Mouse (Mus musculus) liver, embryonic 16.5 days (tissue): Measurements from ENCODE around the gene Bcl7b. TPM values are rescaled to one million over a fixed set of nuclear protein-coding genes. Genes with fewer than 3 reads are reported as not detected.

ENCODE experiments used
- ATAC-seq: fragments of 200-750 bp; cut with Nextera tagmentation; 2 replicates; pipeline ENCODE4 v1.8.0; 2017; ENCODE audit warnings: low read depth, mild to moderate bottlenecking, moderate number of reproducible peaks, moderate library complexity
- H3K27ac ChIP-seq: fragments of 300-500 bp; sonication (generic); 2 replicates; pipeline ENCODE4 v1.5.1; 2014; ENCODE audit warnings: mild to moderate bottlenecking, low read length
- H3K27me3 ChIP-seq: fragments of 300-500 bp; sonication (generic); 2 replicates; pipeline ENCODE4 v1.6.1; 2014; ENCODE audit warnings: low read depth, low read length, mixed read lengths; ENCODE audit not compliant: control insufficient read depth, insufficient read depth
- H3K36me3 ChIP-seq: fragments of 300-500 bp; sonication (generic); 2 replicates; pipeline ENCODE4 v1.6.1; 2014; ENCODE audit warnings: mild to moderate bottlenecking; ENCODE audit not compliant: control insufficient read depth, insufficient read depth
- H3K4me1 ChIP-seq: fragments of 300-500 bp; sonication (generic); 2 replicates; pipeline ENCODE4 v1.6.1; 2014; ENCODE audit warnings: low read depth, low read length, mixed read lengths; ENCODE audit not compliant: control insufficient read depth
- H3K4me2 ChIP-seq: fragments of 300-500 bp; sonication (generic); 2 replicates; pipeline ENCODE4 v1.6.1; 2014; ENCODE audit warnings: low read depth, low read length, mixed read lengths
- H3K4me3 ChIP-seq: fragments of 300-500 bp; sonication (generic); 2 replicates; pipeline ENCODE4 v1.5.1; 2014; ENCODE audit warnings: low read depth, mild to moderate bottlenecking, low read length
- H3K9ac ChIP-seq: fragments of 300-500 bp; sonication (generic); 2 replicates; pipeline ENCODE4 v1.6.1; 2014; ENCODE audit warnings: low read depth, low read length
- H3K9me3 ChIP-seq: fragments of 300-500 bp; sonication (generic); replicated peaks from 2 replicates; pipeline ENCODE4 v1.6.1; 2016; ENCODE audit warnings: low read length; ENCODE audit not compliant: control insufficient read depth
- WGBS: fragments of 180-500 bp; shearing (Covaris S2); extraction: QIAGEN DNeasy Blood & Tissue Kit; methylation state at CpG from one replicate; pipeline ENCODE4 v1.1.7; 2014; ENCODE audit not compliant: insufficient replicate concordance; 5-methylcytosine and 5-hydroxymethylcytosine counted together
- polyA plus RNA-seq: library from polyadenylated mRNA; unstranded; fragments of >200 nt; fragmentation: Nextera tagmentation; extraction: Ambion mirVana; gene quantifications from 2 replicates; pipeline ENCODE4 v1.2.1, GENCODE M21; 2015

Gene Bcl7b
- polyA plus RNA-seq, 1 experiment from 2014 or later = 24.8 TPM

DNA sequence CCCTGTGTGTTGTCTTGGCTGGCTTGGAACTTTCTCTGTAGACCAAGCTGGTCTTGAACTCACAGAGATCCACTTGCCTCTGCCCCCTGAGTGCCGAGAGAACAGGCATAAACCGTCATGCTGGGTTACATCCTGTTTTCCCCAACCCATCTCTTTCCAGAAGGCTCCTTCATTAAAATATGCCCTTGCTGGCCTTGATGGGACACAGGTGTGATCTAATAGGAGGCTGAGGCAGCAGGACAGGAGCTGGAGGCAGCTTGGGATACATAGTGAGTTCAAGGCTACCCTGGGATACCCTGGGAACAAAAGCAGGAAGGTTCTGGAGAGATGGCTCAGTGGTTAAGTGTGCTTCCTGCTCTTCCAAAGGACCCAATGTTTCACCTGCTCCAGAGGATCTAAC is 28.2 kb upstream of the Bcl7b start:
- WGBS = 45% methylated on average over 2 of the region's 2 CpGs
- Histone ChIP-seq H3K9me3 (no peaks in the 10 kb centered on the region), H3K4me1 (no peaks in the 10 kb centered on the region), H3K36me3 (no peaks in the 10 kb centered on the region), H3K27ac (no peak overlapping the region), H3K9ac (no peak overlapping the region), H3K4me2 (no peak overlapping the region), H3K27me3 (no peaks in the 10 kb centered on the region), H3K4me3 (no peak overlapping the region)
- ATAC-seq = no peak

DNA sequence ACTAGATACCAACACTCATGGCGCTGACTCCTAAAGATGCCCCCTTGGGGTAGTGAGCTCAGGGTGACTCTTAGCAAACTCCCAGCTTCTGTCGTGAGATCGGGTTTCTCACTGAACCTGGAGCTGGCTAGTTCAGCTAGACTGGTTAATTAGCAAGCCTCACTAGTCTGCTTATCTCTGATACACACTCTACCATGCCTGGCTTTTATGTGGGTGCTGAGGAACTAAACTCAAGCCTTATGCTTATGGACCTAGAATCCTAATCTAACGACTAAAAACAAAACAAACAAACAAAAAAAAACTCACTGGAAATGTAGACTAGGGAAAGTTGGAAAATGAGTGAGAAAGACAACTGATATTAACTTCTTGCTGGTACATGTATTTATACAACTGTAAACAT is 23.6 kb upstream of the Bcl7b start:
- Histone ChIP-seq H3K27ac (no peak overlapping the region), H3K27me3 (no peaks in the 10 kb centered on the region), H3K4me1 (peaks cover 5% of the 10 kb centered on the region; the same call in 1 of the 2 replicates), H3K4me2 (no peak overlapping the region), H3K9ac (no peak overlapping the region), H3K9me3 (no peaks in the 10 kb centered on the region), H3K36me3 (no peaks in the 10 kb centered on the region), H3K4me3 (no peak overlapping the region)
- 24% methylated on average over 4 of the region's 4 CpGs for WGBS
- ATAC-seq = no peak

DNA sequence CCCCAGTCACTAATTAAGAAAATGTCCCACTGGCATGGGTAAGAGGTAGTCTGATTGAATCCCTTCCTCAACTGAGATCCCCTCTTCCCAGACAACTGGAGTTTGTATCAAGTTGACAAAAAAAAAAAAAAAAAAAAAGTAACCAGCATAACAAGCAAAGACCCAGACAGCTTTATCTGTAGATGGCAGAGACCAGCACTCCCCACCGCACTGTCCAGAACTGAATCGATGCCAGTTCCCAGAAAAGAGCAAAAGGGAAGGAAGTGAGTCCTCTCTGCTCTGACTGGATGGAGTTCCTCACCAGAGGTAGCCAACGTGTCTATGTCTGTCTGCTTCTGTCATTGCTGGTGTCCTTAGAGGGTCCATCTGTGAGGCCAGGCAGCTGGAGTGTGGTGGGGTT is 22.6 kb upstream of the Bcl7b start:
- WGBS = 9% methylated on average over 3 of the region's 3 CpGs
- no peak for ATAC-seq
- H3K4me1 ChIP-seq = peaks cover 8% of the 10 kb centered on the region

GRCm38 (mm10) chr5:135145955-135146354 is 22.1 kb upstream of the Bcl7b start:
- ATAC-seq = no peak
- Histone ChIP-seq H3K4me1 (peaks cover 12% of the 10 kb centered on the region), H3K27me3 (no peaks in the 10 kb centered on the region), H3K9me3 (no peaks in the 10 kb centered on the region), H3K9ac (no peak overlapping the region), H3K4me2 (no peak overlapping the region), H3K4me3 (no peak overlapping the region), H3K27ac (no peak overlapping the region), H3K36me3 (no peaks in the 10 kb centered on the region)

More for the DNA sequence above, 22.6 kb upstream of the Bcl7b start:
- Histone ChIP-seq H3K36me3 (no peaks in the 10 kb centered on the region), H3K4me2 (no peak overlapping the region), H3K27me3 (no peaks in the 10 kb centered on the region), H3K27ac (no peak overlapping the region), H3K9ac (no peak overlapping the region), H3K4me3 (no peak overlapping the region), H3K9me3 (no peaks in the 10 kb centered on the region)

DNA sequence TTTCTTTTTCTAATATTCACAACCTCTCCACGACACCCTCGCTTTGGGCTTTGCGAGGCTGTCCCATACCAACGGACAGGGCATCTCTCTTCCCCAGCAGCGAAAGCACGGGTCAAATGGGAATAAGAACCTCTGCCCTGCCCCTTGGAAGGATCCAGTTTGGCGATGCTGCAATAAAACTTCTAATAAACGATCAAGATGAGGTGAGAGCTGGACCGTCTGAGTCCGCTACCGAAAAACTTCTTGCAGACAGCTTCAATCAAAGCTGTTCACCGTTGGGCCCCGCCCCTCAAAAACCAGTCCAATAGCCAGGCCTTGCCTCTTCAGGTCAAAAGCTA is 19.4 kb upstream of the Bcl7b start:
- no peak for ATAC-seq
- peak overlapping the region; percentile 94 for H3K4me3 ChIP-seq
- H3K27me3 ChIP-seq = no peaks in the 10 kb centered on the region
- no peaks in the 10 kb centered on the region for H3K9me3 ChIP-seq
- peak overlapping the region; percentile 96 for H3K27ac ChIP-seq
- peak overlapping the region; percentile 76 for H3K9ac ChIP-seq
- H3K4me2 ChIP-seq = peak overlapping the region; percentile 93
- H3K4me1 ChIP-seq = peaks cover 13% of the 10 kb centered on the region
- H3K36me3 ChIP-seq = peaks cover 4% of the 10 kb centered on the region; the same call in 1 of the 2 replicates
- 1% methylated on average over 13 of the region's 13 CpGs for WGBS

GRCm38 (mm10) chr5:135149053-135149819 is 18.8 kb upstream of the Bcl7b start, which contains the start of gene Tbl2:
Gene Tbl2 (plus strand): TSS chr5:135149657.
- ATAC-seq = peak; percentile 96
- Histone ChIP-seq H3K4me2 (peak within 1 kb of the TSS; percentile 93), H3K4me1 (peaks cover 13% of the 10 kb centered on the region), H3K36me3 (peaks cover 8% of the 10 kb centered on the region), H3K4me3 (peak within 1 kb of the TSS; percentile 94), H3K9me3 (no peaks in the 10 kb centered on the region), H3K27ac (peak within 1 kb of the TSS; percentile 96), H3K27me3 (no peaks in the 10 kb centered on the region), H3K9ac (peak within 1 kb of the TSS; percentile 85)
- under 1% methylated on average over 62 of the region's 63 CpGs for WGBS

GRCm38 (mm10) chr5:135149820-135150178 is 18.3 kb upstream of the Bcl7b start:
- Histone ChIP-seq H3K4me1 (peaks cover 13% of the 10 kb centered on the region), H3K4me2 (peak overlapping the region; percentile 90), H3K9ac (peak overlapping the region; percentile 85), H3K27me3 (no peaks in the 10 kb centered on the region), H3K36me3 (peaks cover 10% of the 10 kb centered on the region), H3K4me3 (peak overlapping the region; percentile 94), H3K27ac (peak overlapping the region; percentile 73), H3K9me3 (no peaks in the 10 kb centered on the region)
- 0% methylated on average over 22 of the region's 23 CpGs for WGBS
- ATAC-seq = no peak

DNA sequence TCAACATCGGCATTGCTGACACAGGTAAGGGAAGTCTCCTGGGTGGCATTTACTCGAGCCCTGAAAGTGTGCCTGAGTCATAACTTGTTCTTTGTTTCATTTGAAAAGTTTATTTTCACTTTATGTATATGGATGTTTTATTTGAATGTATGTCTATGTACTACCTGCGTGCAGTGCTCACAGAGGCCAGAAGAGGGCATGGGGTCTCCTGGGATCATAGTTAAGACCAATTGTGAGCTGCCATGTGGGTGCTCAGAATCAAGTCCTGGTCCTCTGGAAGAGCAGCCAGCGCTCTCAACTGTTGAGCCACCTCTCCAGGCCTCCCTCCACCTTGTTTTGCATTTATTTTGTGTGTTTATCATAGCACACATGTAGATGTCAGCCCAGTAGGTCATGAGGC is 11.6 kb upstream of the Bcl7b start:
- no peaks in the 10 kb centered on the region for H3K4me1 ChIP-seq
- H3K36me3 ChIP-seq = peaks cover 53% of the 10 kb centered on the region
- no peaks in the 10 kb centered on the region for H3K27me3 ChIP-seq
- H3K9me3 ChIP-seq = no peaks in the 10 kb centered on the region; the same call in 1 of the 2 replicates
- H3K9ac ChIP-seq = no peak overlapping the region
- no peak for ATAC-seq
- H3K27ac ChIP-seq = no peak overlapping the region
- 80% methylated on average over 4 of the region's 4 CpGs for WGBS
- no peak overlapping the region for H3K4me3 ChIP-seq
- no peak overlapping the region for H3K4me2 ChIP-seq

DNA sequence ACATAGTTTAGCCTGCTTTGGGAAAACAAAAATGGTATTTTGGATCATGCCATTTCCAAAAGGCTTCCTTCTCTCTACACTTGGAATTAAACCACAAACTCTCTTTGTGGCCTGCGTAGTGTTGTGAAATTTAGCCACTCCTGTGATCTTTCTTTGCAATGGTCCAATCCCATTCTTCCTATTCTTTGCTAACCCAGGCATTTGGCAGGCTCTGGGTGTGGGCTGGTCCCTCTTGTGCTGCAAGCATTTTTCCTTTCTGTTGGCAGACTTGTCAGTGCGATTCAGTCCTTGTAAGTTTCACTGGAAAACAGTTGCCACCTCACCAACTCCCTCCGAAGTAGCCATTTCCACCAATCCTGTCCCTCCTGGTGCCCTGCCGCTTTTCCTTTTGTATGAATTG is 6.9 kb upstream of the Bcl7b start:
- H3K36me3 ChIP-seq = peaks cover 35% of the 10 kb centered on the region
- H3K9me3 ChIP-seq = no peaks in the 10 kb centered on the region; the same call in 1 of the 2 replicates
- ATAC-seq = no peak
- 82% methylated on average over 4 of the region's 4 CpGs for WGBS
- H3K9ac ChIP-seq = no peak overlapping the region
- no peak overlapping the region for H3K4me3 ChIP-seq
- H3K4me1 ChIP-seq = no peaks in the 10 kb centered on the region; the same call in 1 of the 2 replicates
- no peak overlapping the region for H3K4me2 ChIP-seq
- no peak overlapping the region for H3K27ac ChIP-seq
- H3K27me3 ChIP-seq = no peaks in the 10 kb centered on the region
